Mouse (Mus musculus) lung, embryonic 14.5 days (tissue): Measurements from ENCODE around the gene Prss43. TPM values are rescaled to one million over a fixed set of nuclear protein-coding genes. Genes with fewer than 3 reads are reported as not detected.
"Not testable (repeated sequence)": the region's sequence is repeated elsewhere in the genome, so short reads cannot be mapped to it uniquely, and the experiment has no call there.

Source experiments
- ATAC-seq: fragments of 200-750 bp; cut with Nextera tagmentation; 2 replicates; pipeline ENCODE4 v1.8.0; 2017; ENCODE audit warnings: mild to moderate bottlenecking, moderate TSS enrichment, moderate library complexity; ENCODE audit not compliant: insufficient read depth
- DNase-seq: peaks from one replicate; pipeline ENCODE4 v3.0.0-alpha.2; 2015
- H3K27ac ChIP-seq: fragments of 300-500 bp; sonication (generic); 2 replicates; pipeline ENCODE4 v1.5.1; 2014; ENCODE audit warnings: low read depth, mild to moderate bottlenecking, moderate library complexity
- H3K27me3 ChIP-seq: fragments of 300-500 bp; sonication (generic); 2 replicates; pipeline ENCODE4 v1.6.1; 2014; ENCODE audit warnings: low read length, control low read depth; ENCODE audit not compliant: insufficient read depth
- H3K36me3 ChIP-seq: fragments of 300-500 bp; sonication (generic); 2 replicates; pipeline ENCODE4 v1.6.1; 2014; ENCODE audit warnings: control low read depth; ENCODE audit not compliant: insufficient read depth
- H3K4me1 ChIP-seq: fragments of 300-500 bp; sonication (generic); 2 replicates; pipeline ENCODE4 v1.6.1; 2014; ENCODE audit warnings: antibody characterized with exemption, control low read depth; ENCODE audit not compliant: insufficient read depth
- H3K4me2 ChIP-seq: fragments of 300-500 bp; sonication (generic); 2 replicates; pipeline ENCODE4 v1.6.1; 2014; ENCODE audit warnings: mild to moderate bottlenecking
- H3K4me3 ChIP-seq: fragments of 300-500 bp; sonication (generic); 2 replicates; pipeline ENCODE4 v1.5.1; 2014; ENCODE audit warnings: low read depth, low read length
- H3K9ac ChIP-seq: fragments of 300-500 bp; sonication (generic); 2 replicates; pipeline ENCODE4 v1.6.1; 2014
- H3K9me3 ChIP-seq: fragments of 300-500 bp; sonication (generic); 2 replicates; pipeline ENCODE4 v1.6.1; 2016; ENCODE audit warnings: low read depth, low read length, control low read depth
- CTCF ChIP-seq: IDR thresholded peaks from 2 replicates; pipeline ENCODE4 v1.5.1; 2016; ENCODE audit warnings: antibody characterized with exemption, low read depth
- WGBS: fragments of 180-500 bp; shearing (Covaris S2); extraction: QIAGEN DNeasy Blood & Tissue Kit; methylation state at CpG from one replicate; pipeline ENCODE4 v1.1.7; 2014; 5-methylcytosine and 5-hydroxymethylcytosine counted together
- polyA plus RNA-seq: library from polyadenylated mRNA; unstranded; fragments of >200 nt; fragmentation: Nextera tagmentation; extraction: Ambion mirVana; gene quantifications from 2 replicates; pipeline ENCODE4 v1.2.1, GENCODE M21; 2014

Gene Prss43
- polyA plus RNA-seq, 1 experiment from 2014 or later: not detected

DNA sequence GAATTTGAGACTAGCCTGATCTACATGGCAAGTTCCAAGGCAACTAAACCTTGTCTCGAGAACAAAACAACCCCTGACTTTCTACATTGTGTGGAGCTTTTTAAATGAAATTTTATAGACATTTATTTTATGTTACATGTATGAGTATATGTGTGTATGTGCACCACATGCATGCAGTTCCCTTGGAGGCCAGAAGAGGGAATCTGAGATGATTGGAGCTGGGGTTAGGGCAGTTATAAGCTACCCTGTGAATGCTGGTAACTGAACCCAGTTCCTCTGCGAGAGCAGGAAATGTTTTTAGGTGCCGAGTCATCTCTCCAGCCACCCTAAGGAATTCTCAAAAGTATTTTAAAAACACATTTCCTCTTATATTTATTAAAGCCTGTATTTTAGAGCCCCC is 38.3 kb upstream of the Prss43 start:
- 92% methylated on average over 3 of the region's 3 CpGs for WGBS

DNA sequence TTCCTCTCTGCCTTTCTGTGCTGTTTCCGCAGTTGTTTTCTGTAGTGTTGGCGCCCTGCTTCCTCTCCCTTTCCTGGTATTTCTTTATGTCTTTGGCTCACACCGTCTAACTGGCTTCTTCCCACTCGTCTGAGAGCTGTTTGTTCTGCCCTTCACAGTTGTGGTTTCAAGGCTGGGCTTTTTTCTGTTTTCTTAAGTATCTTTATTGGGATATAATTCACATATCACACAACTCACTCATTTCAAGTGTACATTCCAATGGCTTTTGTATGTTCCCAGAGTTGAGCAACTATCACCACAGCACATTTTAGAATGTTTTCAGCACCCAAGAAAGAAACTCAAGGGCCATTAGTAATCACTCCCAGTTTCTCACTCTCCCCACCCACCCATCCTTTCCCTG is 36.0 kb upstream of the Prss43 start:
- Histone ChIP-seq H3K27me3 (no peaks in the 10 kb centered on the region), H3K4me3 (no peak overlapping the region), H3K9me3 (no peaks in the 10 kb centered on the region), H3K27ac (no peak overlapping the region), H3K4me2 (no peak overlapping the region), H3K9ac (no peak overlapping the region), H3K4me1 (no peaks in the 10 kb centered on the region), H3K36me3 (no peaks in the 10 kb centered on the region)
- 49% methylated on average over 4 of the region's 4 CpGs for WGBS
- TF ChIP-seq CTCF: no peak
- no peak for ATAC-seq
- no peak for DNase-seq

More for the DNA sequence above, 38.3 kb upstream of the Prss43 start:
- no peak overlapping the region for H3K27ac ChIP-seq
- no peak overlapping the region for H3K9ac ChIP-seq
- no peak overlapping the region for H3K4me3 ChIP-seq
- no peak for ATAC-seq
- no peak for DNase-seq
- no peaks in the 10 kb centered on the region for H3K27me3 ChIP-seq
- no peak for TF ChIP-seq CTCF
- no peak overlapping the region for H3K4me2 ChIP-seq
- no peaks in the 10 kb centered on the region for H3K36me3 ChIP-seq
- H3K4me1 ChIP-seq: no peaks in the 10 kb centered on the region
- H3K9me3 ChIP-seq: no peaks in the 10 kb centered on the region

DNA sequence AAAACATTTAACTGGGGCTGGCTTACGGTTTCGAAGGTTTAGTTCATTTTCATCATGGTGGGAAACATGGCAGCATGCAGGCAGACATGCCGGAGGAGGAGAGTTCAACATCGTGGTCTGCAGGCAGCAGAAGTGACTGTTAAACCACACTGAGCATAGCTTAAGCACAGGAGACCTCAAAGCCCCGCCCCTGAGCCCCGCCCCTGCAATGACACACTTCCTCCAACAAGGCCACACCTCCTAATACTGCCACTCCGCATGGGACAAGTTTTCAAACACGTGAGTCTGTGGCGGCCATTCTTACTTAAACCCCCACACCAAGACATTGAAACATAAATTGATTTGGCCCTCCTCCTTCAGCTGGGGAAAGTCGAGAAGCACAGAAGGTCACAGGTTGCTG is 29.5 kb upstream of the Prss43 start:
- no peak for DNase-seq

DNA sequence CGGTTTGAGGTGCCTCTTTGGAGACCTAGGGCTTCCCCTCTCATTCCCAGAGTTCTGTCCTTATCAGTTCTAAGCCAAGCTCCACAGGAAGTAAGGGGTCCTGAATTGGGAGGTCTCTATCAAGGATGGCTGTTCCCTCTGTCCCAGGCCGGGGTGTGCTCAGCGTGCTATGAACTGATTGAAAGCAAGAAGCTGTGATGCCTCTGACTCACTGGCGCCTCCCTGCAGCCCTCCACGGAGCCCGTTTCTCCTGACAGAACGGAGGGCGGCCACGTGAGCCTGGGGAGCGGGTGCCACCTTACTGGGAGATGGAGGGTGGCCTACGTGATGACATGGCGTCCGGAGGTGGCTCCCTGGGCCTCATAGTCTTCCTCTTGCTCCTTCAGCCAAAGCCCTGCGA is 28.6 kb upstream of the Prss43 start, which contains the start of gene Prss42:
TSS of gene Prss42 (plus strand) at position 301 of the 400 bp plus-strand sequence.
- Histone ChIP-seq H3K27ac (no peak within 1 kb of the TSS), H3K9me3 (no peaks in the 10 kb centered on the region), H3K4me3 (no peak within 1 kb of the TSS), H3K4me1 (no peaks in the 10 kb centered on the region), H3K36me3 (no peaks in the 10 kb centered on the region), H3K4me2 (no peak within 1 kb of the TSS), H3K9ac (no peak within 1 kb of the TSS), H3K27me3 (no peaks in the 10 kb centered on the region)
- TF ChIP-seq CTCF: no peak
- no peak for DNase-seq
- 92% methylated on average over 14 of the region's 14 CpGs for WGBS
- ATAC-seq: no peak

More for the DNA sequence above, 29.5 kb upstream of the Prss43 start:
- Histone ChIP-seq H3K4me1 (no peaks in the 10 kb centered on the region), H3K27me3 (no peaks in the 10 kb centered on the region), H3K36me3 (no peaks in the 10 kb centered on the region), H3K4me3 (no peak overlapping the region), H3K27ac (no peak overlapping the region), H3K9ac (no peak overlapping the region), H3K9me3 (no peaks in the 10 kb centered on the region), H3K4me2 (no peak overlapping the region)
- WGBS: 74% methylated on average over 10 of the region's 10 CpGs
- no peak for ATAC-seq
- TF ChIP-seq CTCF: no peak

DNA sequence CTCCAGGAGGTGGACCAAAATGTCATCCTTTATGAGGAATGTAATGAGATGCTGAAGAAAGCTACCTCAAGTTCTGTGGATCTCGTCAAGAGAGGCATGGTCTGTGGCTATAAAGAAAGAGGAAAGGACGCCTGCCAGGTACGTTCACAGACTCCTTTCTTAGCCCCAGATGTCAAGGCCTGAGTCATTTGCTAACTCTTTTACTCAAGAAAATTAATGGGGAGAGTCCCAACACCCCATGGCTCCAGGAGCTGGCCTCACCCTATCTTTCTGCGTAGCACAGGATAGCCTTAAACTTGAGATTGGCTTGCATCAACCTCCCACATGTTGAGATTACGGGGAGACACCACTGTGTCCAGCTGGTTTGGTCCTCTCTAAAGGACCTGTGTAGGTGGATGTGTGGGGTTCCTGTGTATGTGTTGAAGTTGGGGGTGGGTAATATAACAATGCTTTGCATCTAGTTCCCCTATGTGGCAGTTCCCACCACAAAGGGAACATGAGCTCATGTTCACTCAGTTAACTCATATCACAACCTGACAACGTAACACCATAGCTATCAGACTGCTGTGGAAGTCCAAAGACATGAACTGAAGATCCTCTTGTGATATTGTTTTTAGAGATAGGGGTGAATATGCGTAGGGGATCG is 25.5 kb upstream of the Prss43 start:
- Histone ChIP-seq H3K27ac (no peak overlapping the region), H3K9ac (no peak overlapping the region), H3K4me3 (no peak overlapping the region), H3K27me3 (no peaks in the 10 kb centered on the region), H3K36me3 (no peaks in the 10 kb centered on the region), H3K4me1 (no peaks in the 10 kb centered on the region), H3K9me3 (no peaks in the 10 kb centered on the region), H3K4me2 (no peak overlapping the region)
- 83% methylated on average over 8 of the region's 8 CpGs for WGBS
- TF ChIP-seq CTCF: no peak
- DNase-seq (no peak), ATAC-seq (no peak)

DNA sequence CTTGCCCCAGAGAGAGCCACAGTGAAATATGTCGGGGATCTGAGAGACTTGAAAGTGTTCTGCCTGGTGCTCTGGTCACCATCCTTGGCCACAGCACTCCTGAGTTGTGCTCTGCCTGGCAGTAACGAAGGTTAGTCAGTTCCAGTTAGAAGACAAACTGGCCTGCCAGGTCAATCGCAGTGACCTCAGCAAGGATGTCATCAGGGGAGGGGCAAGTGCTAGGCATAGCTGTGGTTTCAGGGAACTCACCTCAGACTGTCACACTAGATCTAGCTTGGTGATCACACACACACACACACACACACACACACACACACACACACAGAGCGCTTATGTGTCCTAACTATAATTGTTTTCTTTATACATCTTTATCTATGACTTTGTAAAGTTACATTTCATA is 23.2 kb upstream of the Prss43 start:
- WGBS: 57% methylated on average over 4 of the region's 4 CpGs
- no peak for DNase-seq
- TF ChIP-seq CTCF: no peak
- Histone ChIP-seq H3K27ac (no peak overlapping the region), H3K36me3 (no peaks in the 10 kb centered on the region), H3K4me2 (no peak overlapping the region), H3K4me3 (no peak overlapping the region), H3K9ac (no peak overlapping the region), H3K9me3 (no peaks in the 10 kb centered on the region), H3K27me3 (no peaks in the 10 kb centered on the region), H3K4me1 (no peaks in the 10 kb centered on the region)
- ATAC-seq: no peak

DNA sequence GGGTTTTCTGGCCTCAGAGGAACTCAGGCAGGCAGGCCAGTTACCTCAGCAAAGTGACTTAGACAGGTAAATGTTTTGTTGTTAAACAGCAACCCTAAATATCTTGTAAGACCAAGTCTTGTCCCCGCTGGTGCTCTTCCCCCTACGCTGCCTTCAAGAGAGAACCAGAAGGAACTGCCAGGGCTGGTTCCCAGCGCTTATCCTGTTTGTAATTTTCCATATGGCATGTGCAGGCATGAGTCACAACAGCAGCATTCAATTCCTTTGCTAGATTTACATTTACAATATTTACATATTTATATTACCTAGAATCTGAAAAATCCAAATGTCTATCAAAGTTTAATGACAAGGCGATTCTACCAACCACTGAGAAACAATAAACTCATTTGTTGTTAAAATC is 16.4 kb upstream of the Prss43 start:
- no peaks in the 10 kb centered on the region for H3K27me3 ChIP-seq
- ATAC-seq: no peak
- no peaks in the 10 kb centered on the region for H3K4me1 ChIP-seq
- no peak for DNase-seq
- H3K4me2 ChIP-seq: no peak overlapping the region
- TF ChIP-seq CTCF: no peak
- H3K9me3 ChIP-seq: no peaks in the 10 kb centered on the region
- no peaks in the 10 kb centered on the region for H3K36me3 ChIP-seq
- 83% methylated on average over 4 of the region's 4 CpGs for WGBS
- no peak overlapping the region for H3K27ac ChIP-seq
- no peak overlapping the region for H3K9ac ChIP-seq
- no peak overlapping the region for H3K4me3 ChIP-seq

DNA sequence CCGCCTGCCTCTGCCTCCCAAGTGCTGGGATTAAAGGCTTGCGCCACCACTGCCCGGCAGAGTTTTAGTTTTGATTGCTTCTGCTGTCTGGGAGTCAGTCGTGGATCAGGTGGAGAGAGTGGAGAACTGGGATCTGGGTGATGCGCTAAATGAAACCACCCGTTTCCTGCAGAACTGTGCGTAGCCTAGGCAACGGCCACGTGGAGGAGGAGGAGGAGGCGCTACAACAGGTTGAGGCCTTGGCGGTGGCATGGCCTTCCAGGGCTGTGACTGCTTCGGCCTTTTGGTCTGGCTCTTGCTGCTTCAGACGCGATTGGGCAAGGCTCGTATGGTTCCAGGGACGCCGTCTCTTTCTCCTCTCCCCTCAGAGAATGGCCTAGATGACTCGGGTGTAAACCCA is 12.7 kb upstream of the Prss43 start, which contains the start of gene Prss44:
TSS of gene Prss44 (plus strand) at position 206 of the 400 bp plus-strand sequence.
- 50% methylated on average over 18 of the region's 18 CpGs for WGBS
- Histone ChIP-seq H3K27ac (no peak within 1 kb of the TSS), H3K4me1 (no peaks in the 10 kb centered on the region), H3K36me3 (no peaks in the 10 kb centered on the region), H3K9ac (no peak within 1 kb of the TSS), H3K27me3 (no peaks in the 10 kb centered on the region), H3K9me3 (no peaks in the 10 kb centered on the region), H3K4me3 (no peak within 1 kb of the TSS), H3K4me2 (no peak within 1 kb of the TSS)
- TF ChIP-seq CTCF: no peak
- no peak for ATAC-seq
- no peak for DNase-seq

DNA sequence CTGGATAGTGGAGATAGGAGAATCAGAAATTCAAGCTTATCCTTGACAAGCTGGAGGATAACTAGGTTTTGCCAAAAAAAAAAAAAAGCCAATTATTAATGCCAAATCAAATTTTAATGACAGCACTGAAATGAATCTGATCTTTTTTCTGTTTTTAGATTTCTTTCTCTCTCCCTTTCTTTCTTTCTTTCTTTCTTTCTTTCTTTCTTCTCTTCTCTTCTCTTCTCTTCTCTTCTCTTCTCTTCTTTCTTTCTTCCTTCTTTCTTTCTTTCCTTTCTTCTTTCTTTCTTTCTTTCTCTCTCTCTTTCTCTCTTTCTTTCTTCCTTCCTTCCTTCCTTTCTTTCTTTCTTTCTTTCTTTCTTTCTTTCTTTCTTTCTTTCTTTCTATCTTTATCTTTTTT is 5.9 kb upstream of the Prss43 start:
- not testable (repeated sequence) for DNase-seq, H3K4me3 ChIP-seq, H3K36me3 ChIP-seq, H3K4me1 ChIP-seq, H3K9ac ChIP-seq, H3K9me3 ChIP-seq, ATAC-seq, H3K4me2 ChIP-seq, H3K27me3 ChIP-seq, H3K27ac ChIP-seq
